Mouse (Mus musculus): ENCODE measurements at regions not wholly inside any gene's neighbourhood (a gene's known extent, or its start where the extent isn't known, plus 50 kb on each side); places are given as distances from the start of the nearest gene placed in this dataset.

DNA sequence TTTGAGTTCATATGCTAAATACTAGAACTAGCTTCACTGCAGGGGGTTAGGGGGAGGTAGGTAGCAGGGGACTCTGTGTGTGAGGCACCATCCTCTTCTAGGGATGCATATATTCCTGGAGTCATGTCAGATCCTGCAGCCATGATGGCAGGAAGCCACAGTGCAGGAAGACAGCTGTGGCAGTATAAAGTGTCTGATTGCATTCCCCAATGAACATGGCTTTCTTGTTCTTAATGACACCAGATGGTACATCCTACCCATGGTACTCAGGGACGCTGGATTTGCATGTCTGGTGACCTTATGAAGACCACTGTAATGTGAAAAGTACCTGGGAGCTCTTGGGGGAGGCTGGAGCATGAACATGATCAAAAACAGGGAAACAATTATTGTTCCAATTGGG, 1380.5 kb upstream of the Map3k7 start:
- Histone ChIP-seq H3K27me3 (ENCODE audit: control insufficient read depth, insufficient read depth, low read length) (no peaks in the 10 kb centered on the region), H3K4me3 (ENCODE audit: low read depth, low read length) (no peak overlapping the region), H3K9ac (ENCODE audit: low read length) (no peak overlapping the region), H3K4me2 (ENCODE audit: low read depth, low read length, severe bottlenecking) (no peak overlapping the region), H3K4me1 (replicated peaks; ENCODE audit: control insufficient read depth, insufficient read depth, low read length) (no peaks in the 10 kb centered on the region), H3K9me3 (ENCODE audit: control insufficient read depth, low read length) (no peaks in the 10 kb centered on the region), H3K36me3 (ENCODE audit: control insufficient read depth, insufficient read depth, low read length) (no peaks in the 10 kb centered on the region), H3K27ac (ENCODE audit: low read depth, low read length) (no peak overlapping the region)
- 64% methylated on average over 1 of the region's 1 CpGs for WGBS
- ATAC-seq (replicated peaks; ENCODE audit: low FRiP score) (no peak), DNase-seq (ENCODE audit: low spot score) (no peak)

DNA sequence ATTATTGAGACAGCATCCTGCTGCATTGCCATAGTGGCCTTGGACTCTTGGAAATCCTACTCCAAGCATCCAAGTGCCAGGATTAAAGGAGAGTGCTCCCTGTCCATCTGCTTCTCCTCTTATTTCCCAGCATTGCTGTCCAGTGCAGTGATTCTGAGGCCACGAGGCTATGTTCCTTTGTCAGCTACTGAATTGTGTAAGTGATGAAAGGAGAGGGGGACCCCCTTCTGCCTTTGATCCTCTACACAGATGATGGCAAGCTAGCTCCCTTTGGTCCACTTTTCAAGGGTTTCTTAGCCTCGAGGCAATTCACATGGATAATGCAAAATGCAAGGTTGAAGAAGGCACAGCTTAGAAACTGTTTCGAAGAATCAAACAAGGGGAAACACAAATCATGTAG, 1355.0 kb upstream of the Map3k7 start:
- ATAC-seq (replicated peaks; ENCODE audit: low FRiP score) (peak; percentile 52; the same call in 1 of the 2 replicates), DNase-seq (ENCODE audit: low spot score) (no peak)
- Histone ChIP-seq H3K4me2 (ENCODE audit: low read depth, low read length, severe bottlenecking) (no peak overlapping the region), H3K4me1 (replicated peaks; ENCODE audit: control insufficient read depth, insufficient read depth, low read length) (no peaks in the 10 kb centered on the region), H3K9ac (ENCODE audit: low read length) (no peak overlapping the region), H3K36me3 (ENCODE audit: control insufficient read depth, insufficient read depth, low read length) (no peaks in the 10 kb centered on the region), H3K4me3 (ENCODE audit: low read depth, low read length) (no peak overlapping the region), H3K9me3 (ENCODE audit: control insufficient read depth, low read length) (no peaks in the 10 kb centered on the region), H3K27me3 (ENCODE audit: control insufficient read depth, insufficient read depth, low read length) (no peaks in the 10 kb centered on the region), H3K27ac (ENCODE audit: low read depth, low read length) (no peak overlapping the region)
- WGBS = 19% methylated on average over 3 of the region's 3 CpGs

DNA sequence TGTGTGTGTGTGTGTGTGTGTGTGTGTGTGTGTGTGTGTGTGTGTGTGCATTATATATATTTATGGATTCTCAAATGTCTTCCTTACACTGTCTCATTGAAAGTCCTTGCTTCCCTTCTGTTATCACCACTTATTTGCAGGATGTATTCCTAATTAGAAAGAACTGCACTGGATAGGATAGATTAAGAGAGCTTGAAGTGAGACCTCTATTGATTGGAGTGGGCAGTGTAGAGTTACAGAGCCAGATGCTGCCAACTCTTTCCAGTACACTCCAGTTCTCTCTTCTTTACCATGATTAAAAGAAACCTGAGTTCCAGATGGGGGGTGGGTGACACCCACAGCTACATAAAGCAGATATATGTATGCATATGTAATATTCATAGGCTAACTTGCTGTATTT, 1354.1 kb upstream of the Map3k7 start:
- ATAC-seq (replicated peaks; ENCODE audit: low FRiP score) (peak; percentile 59; the same call in 1 of the 2 replicates), DNase-seq (ENCODE audit: low spot score) (no peak)
- H3K9ac ChIP-seq (ENCODE audit: low read length) = no peak overlapping the region
- no peaks in the 10 kb centered on the region for H3K9me3 ChIP-seq (ENCODE audit: control insufficient read depth, low read length)
- no peak overlapping the region for H3K4me2 ChIP-seq (ENCODE audit: low read depth, low read length, severe bottlenecking)
- H3K4me3 ChIP-seq (ENCODE audit: low read depth, low read length) = no peak overlapping the region
- H3K4me1 ChIP-seq (replicated peaks; ENCODE audit: control insufficient read depth, insufficient read depth, low read length) = no peaks in the 10 kb centered on the region
- H3K36me3 ChIP-seq (ENCODE audit: control insufficient read depth, insufficient read depth, low read length) = no peaks in the 10 kb centered on the region
- no peaks in the 10 kb centered on the region for H3K27me3 ChIP-seq (ENCODE audit: control insufficient read depth, insufficient read depth, low read length)
- H3K27ac ChIP-seq (ENCODE audit: low read depth, low read length) = no peak overlapping the region

DNA sequence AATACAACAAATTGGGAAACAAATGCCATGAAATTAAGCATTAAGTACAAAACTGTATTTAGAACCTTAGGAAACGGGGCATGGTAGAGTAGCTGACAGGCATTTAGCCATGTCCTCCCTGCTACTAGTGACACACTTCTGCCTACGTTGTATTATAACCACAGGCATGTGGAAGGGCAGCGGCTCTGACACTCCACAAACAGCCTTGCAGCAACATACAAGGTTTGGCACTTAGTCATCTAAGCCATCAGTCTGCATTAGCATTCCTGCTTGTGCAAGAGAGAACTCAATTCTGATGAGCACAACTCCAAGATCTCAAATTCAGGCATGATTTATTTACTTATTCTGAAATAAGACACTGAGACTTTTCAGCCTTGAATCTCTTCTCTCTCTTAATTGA, 1353.4 kb upstream of the Map3k7 start:
- no peaks in the 10 kb centered on the region for H3K27me3 ChIP-seq (ENCODE audit: control insufficient read depth, insufficient read depth, low read length)
- no peak overlapping the region for H3K9ac ChIP-seq (ENCODE audit: low read length)
- no peak overlapping the region for H3K4me2 ChIP-seq (ENCODE audit: low read depth, low read length, severe bottlenecking)
- H3K4me3 ChIP-seq (ENCODE audit: low read depth, low read length) = no peak overlapping the region
- H3K27ac ChIP-seq (ENCODE audit: low read depth, low read length) = no peak overlapping the region
- 89% methylated on average over 3 of the region's 3 CpGs for WGBS
- no peak for DNase-seq (ENCODE audit: low spot score)
- no peaks in the 10 kb centered on the region for H3K4me1 ChIP-seq (replicated peaks; ENCODE audit: control insufficient read depth, insufficient read depth, low read length)
- no peak for ATAC-seq (replicated peaks; ENCODE audit: low FRiP score)
- H3K36me3 ChIP-seq (ENCODE audit: control insufficient read depth, insufficient read depth, low read length) = no peaks in the 10 kb centered on the region
- no peaks in the 10 kb centered on the region for H3K9me3 ChIP-seq (ENCODE audit: control insufficient read depth, low read length)

Measured in forebrain, embryonic 11.5 days (tissue).